Comparison of ENCODE assay signal across 8 mouse cellular contexts in genomic region chr9:21591831-21592702, GRCm38 (mm10). TPM values are rescaled to one million over a fixed set of nuclear protein-coding genes. Genes with fewer than 3 reads are reported as not detected.
A peak's percentile ranks its signal among the peaks of the same experiment; 100 is the strongest.
DNase-seq lines count a peak whose midpoint lies in the region; ATAC-seq and TF ChIP-seq lines count a peak whose summit lies in the region.

No protein-coding gene starts in this region.

- peak overlapping the region; percentile 86 for H3K9ac ChIP-seq in lung, embryonic 14.5 days
- peak overlapping the region; percentile 90 for H3K9ac ChIP-seq in embryonic facial prominence, embryonic 11.5 days (replicated peaks; ENCODE audit: low read length)
- H3K9ac ChIP-seq in hindbrain, embryonic 15.5 days = peak overlapping the region; percentile 71
- H3K9ac ChIP-seq in midbrain, embryonic 13.5 days (replicated peaks) = peak overlapping the region; percentile 94

- H3K4me3 ChIP-seq in lung, embryonic 14.5 days (ENCODE audit: low read depth, low read length) = peak overlapping the region; percentile 96
- H3K4me3 ChIP-seq in embryonic facial prominence, embryonic 11.5 days (ENCODE audit: low read depth, low read length) = peak overlapping the region; percentile 84
- peak overlapping the region; percentile 98 for H3K4me3 ChIP-seq in hindbrain, embryonic 15.5 days
- peak overlapping the region; percentile 100 for H3K4me3 ChIP-seq in midbrain, embryonic 13.5 days (replicated peaks)

- no peaks in the 10 kb centered on the region for H3K9me3 ChIP-seq in lung, embryonic 14.5 days (ENCODE audit: low read depth, low read length)
- no peaks in the 10 kb centered on the region for H3K9me3 ChIP-seq in embryonic facial prominence, embryonic 11.5 days (replicated peaks; ENCODE audit: control insufficient read depth, low read length)
- no peaks in the 10 kb centered on the region for H3K9me3 ChIP-seq in hindbrain, embryonic 15.5 days
- H3K9me3 ChIP-seq in midbrain, embryonic 13.5 days = no peaks in the 10 kb centered on the region

- DNase-seq in lung, embryonic 14.5 days = peak; percentile 15
- DNase-seq in lung, postnatal 14 days = no peak
- no peak for DNase-seq in embryonic facial prominence, embryonic 11.5 days (ENCODE audit: low spot score)
- no peak for DNase-seq in adrenal gland, postnatal 36 days
- DNase-seq in natural killer cell, adult 2 months (ENCODE audit: low spot score in 2 of 2) = no peak
- no peak for DNase-seq in thymus, adult 18-20 months

- H3K4me1 ChIP-seq in lung, embryonic 14.5 days (ENCODE audit: insufficient read depth) = no peaks in the 10 kb centered on the region
- H3K4me1 ChIP-seq in embryonic facial prominence, embryonic 11.5 days (ENCODE audit: control insufficient read depth, insufficient read depth, low read length) = no peaks in the 10 kb centered on the region; the same call in 1 of the 2 replicates
- H3K4me1 ChIP-seq in hindbrain, embryonic 15.5 days (replicated peaks) = peaks cover 35% of the 10 kb centered on the region
- H3K4me1 ChIP-seq in midbrain, embryonic 13.5 days (replicated peaks) = peaks cover 33% of the 10 kb centered on the region

- H3K27ac ChIP-seq in lung, embryonic 14.5 days (ENCODE audit: low read depth) = no peak overlapping the region
- H3K27ac ChIP-seq in embryonic facial prominence, embryonic 11.5 days (replicated peaks; ENCODE audit: low read depth, low read length) = peak overlapping the region; percentile 47; the same call in 1 of the 2 replicates
- H3K27ac ChIP-seq in hindbrain, embryonic 15.5 days (replicated peaks) = peak overlapping the region; percentile 89
- peak overlapping the region; percentile 91 for H3K27ac ChIP-seq in midbrain, embryonic 13.5 days

- H3K4me2 ChIP-seq in lung, embryonic 14.5 days = peak overlapping the region; percentile 91
- H3K4me2 ChIP-seq in embryonic facial prominence, embryonic 11.5 days (ENCODE audit: low read depth, low read length) = peak overlapping the region; percentile 73
- peak overlapping the region; percentile 96 for H3K4me2 ChIP-seq in hindbrain, embryonic 15.5 days
- H3K4me2 ChIP-seq in midbrain, embryonic 13.5 days (replicated peaks) = peak overlapping the region; percentile 98

- H3K36me3 ChIP-seq in lung, embryonic 14.5 days (ENCODE audit: insufficient read depth) = peaks cover 56% of the 10 kb centered on the region
- peaks cover 14% of the 10 kb centered on the region for H3K36me3 ChIP-seq in embryonic facial prominence, embryonic 11.5 days (replicated peaks; ENCODE audit: control insufficient read depth, insufficient read depth, low read depth, low read length)
- peaks cover 44% of the 10 kb centered on the region for H3K36me3 ChIP-seq in hindbrain, embryonic 15.5 days
- H3K36me3 ChIP-seq in midbrain, embryonic 13.5 days = peaks cover 52% of the 10 kb centered on the region

- ATAC-seq in lung, embryonic 14.5 days (ENCODE audit: insufficient read depth) = peak; percentile 78
- no peak; the same call in 1 of the 2 replicates for ATAC-seq in embryonic facial prominence, embryonic 11.5 days (replicated peaks; ENCODE audit: insufficient number of reproducible peaks, low FRiP score, low TSS enrichment, low read depth)
- ATAC-seq in hindbrain, embryonic 15.5 days (ENCODE audit: low FRiP score, low read depth) = peak; percentile 85
- peak; percentile 83; the same call in 1 of the 2 replicates for ATAC-seq in midbrain, embryonic 13.5 days

- WGBS in lung, embryonic 14.5 days = 21% methylated on average over 17 of the region's 17 CpGs
- 24% methylated on average over 17 of the region's 17 CpGs for WGBS in embryonic facial prominence, embryonic 11.5 days
- WGBS in hindbrain, embryonic 15.5 days = 20% methylated on average over 17 of the region's 17 CpGs
- WGBS in midbrain, embryonic 13.5 days = 21% methylated on average over 17 of the region's 17 CpGs

- H3K27me3 ChIP-seq in lung, embryonic 14.5 days (ENCODE audit: insufficient read depth, low read length) = no peaks in the 10 kb centered on the region
- H3K27me3 ChIP-seq in embryonic facial prominence, embryonic 11.5 days (ENCODE audit: control insufficient read depth, insufficient read depth, low read length) = no peaks in the 10 kb centered on the region
- no peaks in the 10 kb centered on the region for H3K27me3 ChIP-seq in hindbrain, embryonic 15.5 days
- no peaks in the 10 kb centered on the region for H3K27me3 ChIP-seq in midbrain, embryonic 13.5 days

- TF ChIP-seq CTCF in lung, embryonic 14.5 days (IDR thresholded peaks at IDR 0.05; ENCODE audit: low read depth) = no peak

RNA-seq across cellular contexts. Expression of gene Timm29, which starts 0.5 kb away (rescaled TPM):
- 35.6 and 36.3 TPM in 2 replicates for polyA plus RNA-seq in lung, embryonic 14.5 days (2014; fragmentation: Nextera tagmentation; extraction: Ambion mirVana)
- polyA plus RNA-seq in embryonic facial prominence, embryonic 11.5 days (2014; fragmentation: Nextera tagmentation; extraction: Ambion mirVana) = 51.2 and 52.9 TPM in 2 replicates
- 60.1 and 61.8 TPM in 2 replicates for polyA plus RNA-seq in hindbrain, embryonic 15.5 days (2015; fragmentation: Nextera tagmentation; extraction: Ambion mirVana)
- 52.8 and 58.6 TPM in 2 replicates for polyA plus RNA-seq in midbrain, embryonic 13.5 days (2015; fragmentation: Nextera tagmentation; extraction: Ambion mirVana)
- 10 to 100 TPM; 57.4 to 68.8 TPM for total RNA-seq in adrenal gland, postnatal 36 days (2021)

RNA-seq across cellular contexts. Expression of gene Yipf2, which starts 0.6 kb away (rescaled TPM):
- polyA plus RNA-seq in lung, embryonic 14.5 days (2014; fragmentation: Nextera tagmentation; extraction: Ambion mirVana) = 17.0 and 17.9 TPM in 2 replicates
- polyA plus RNA-seq in embryonic facial prominence, embryonic 11.5 days (2014; fragmentation: Nextera tagmentation; extraction: Ambion mirVana) = 13.1 and 13.8 TPM in 2 replicates
- polyA plus RNA-seq in hindbrain, embryonic 15.5 days (2015; fragmentation: Nextera tagmentation; extraction: Ambion mirVana) = 25.1 and 25.2 TPM in 2 replicates
- polyA plus RNA-seq in midbrain, embryonic 13.5 days (2015; fragmentation: Nextera tagmentation; extraction: Ambion mirVana) = 28.7 and 28.8 TPM in 2 replicates
- total RNA-seq in adrenal gland, postnatal 36 days (2021) = 10 to 100 TPM; 23.3 to 39.1 TPM

RNA-seq across cellular contexts. Expression of gene Smarca4, which starts 23.9 kb away (rescaled TPM):
- polyA plus RNA-seq in lung, embryonic 14.5 days (2014; fragmentation: Nextera tagmentation; extraction: Ambion mirVana) = 106 and 114 TPM in 2 replicates
- 106 and 119 TPM in 2 replicates for polyA plus RNA-seq in embryonic facial prominence, embryonic 11.5 days (2014; fragmentation: Nextera tagmentation; extraction: Ambion mirVana)
- polyA plus RNA-seq in hindbrain, embryonic 15.5 days (2015; fragmentation: Nextera tagmentation; extraction: Ambion mirVana) = 126 and 139 TPM in 2 replicates
- 172 and 183 TPM in 2 replicates for polyA plus RNA-seq in midbrain, embryonic 13.5 days (2015; fragmentation: Nextera tagmentation; extraction: Ambion mirVana)
- total RNA-seq in adrenal gland, postnatal 36 days (2021) = 10 to 100 TPM; 74.6 to 80.8 TPM

RNA-seq across cellular contexts. Expression of gene Carm1, which starts 45.4 kb away (rescaled TPM):
- polyA plus RNA-seq in lung, embryonic 14.5 days (2014; fragmentation: Nextera tagmentation; extraction: Ambion mirVana) = 69.4 and 76.5 TPM in 2 replicates
- polyA plus RNA-seq in embryonic facial prominence, embryonic 11.5 days (2014; fragmentation: Nextera tagmentation; extraction: Ambion mirVana) = 62.4 and 64.2 TPM in 2 replicates
- 42.6 and 46.1 TPM in 2 replicates for polyA plus RNA-seq in hindbrain, embryonic 15.5 days (2015; fragmentation: Nextera tagmentation; extraction: Ambion mirVana)
- 32.1 and 39.6 TPM in 2 replicates for polyA plus RNA-seq in midbrain, embryonic 13.5 days (2015; fragmentation: Nextera tagmentation; extraction: Ambion mirVana)
- total RNA-seq in adrenal gland, postnatal 36 days (2021) = 10 to 100 TPM; 42.2 to 45.0 TPM
